Mouse (Mus musculus) megakaryocyte, embryonic 14.5 days (primary cell): ENCODE data around the gene Adam22.

Source experiments
- FLI1 ChIP-seq: IDR thresholded peaks from 2 replicates; pipeline ENCODE4 v1.6.1; 2012; ENCODE audit warnings: low read length, inconsistent platforms, mixed read lengths
- GATA1 ChIP-seq: IDR thresholded peaks from 3 replicates; pipeline ENCODE4 v1.6.1; 2012; ENCODE audit warnings: mixed read lengths, low read length, inconsistent platforms, borderline replicate concordance

DNA sequence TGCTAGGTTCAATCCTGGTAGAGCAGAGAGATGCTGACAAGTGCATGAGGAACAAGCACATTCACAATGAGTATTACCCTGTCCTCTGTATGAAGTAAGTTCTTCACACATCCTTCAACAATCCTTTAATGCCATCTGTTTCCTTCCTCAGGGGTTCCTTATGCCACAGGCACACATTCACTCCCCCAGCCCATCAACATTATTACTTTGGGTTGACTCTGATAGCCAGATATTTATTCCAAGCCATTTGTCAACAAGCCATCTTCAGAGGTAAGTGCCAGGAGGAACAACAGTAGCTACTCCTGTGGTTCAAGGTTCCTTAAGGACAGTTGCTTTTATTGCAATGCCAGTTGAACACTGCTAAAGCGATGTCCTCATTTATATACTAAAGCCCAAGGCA is 216.3 kb downstream of the Adam22 start:
- TF ChIP-seq GATA1 (no peak), FLI1 (no peak)
